Mouse (Mus musculus): ENCODE results near the gene Mcidas. TPM values are rescaled to one million over a fixed set of nuclear protein-coding genes. Genes with fewer than 3 reads are reported as not detected.

Gene Mcidas
- polyA plus RNA-seq (2012; rRNA removed) = 0.85 and 1.1 TPM in 2 replicates

DNA sequence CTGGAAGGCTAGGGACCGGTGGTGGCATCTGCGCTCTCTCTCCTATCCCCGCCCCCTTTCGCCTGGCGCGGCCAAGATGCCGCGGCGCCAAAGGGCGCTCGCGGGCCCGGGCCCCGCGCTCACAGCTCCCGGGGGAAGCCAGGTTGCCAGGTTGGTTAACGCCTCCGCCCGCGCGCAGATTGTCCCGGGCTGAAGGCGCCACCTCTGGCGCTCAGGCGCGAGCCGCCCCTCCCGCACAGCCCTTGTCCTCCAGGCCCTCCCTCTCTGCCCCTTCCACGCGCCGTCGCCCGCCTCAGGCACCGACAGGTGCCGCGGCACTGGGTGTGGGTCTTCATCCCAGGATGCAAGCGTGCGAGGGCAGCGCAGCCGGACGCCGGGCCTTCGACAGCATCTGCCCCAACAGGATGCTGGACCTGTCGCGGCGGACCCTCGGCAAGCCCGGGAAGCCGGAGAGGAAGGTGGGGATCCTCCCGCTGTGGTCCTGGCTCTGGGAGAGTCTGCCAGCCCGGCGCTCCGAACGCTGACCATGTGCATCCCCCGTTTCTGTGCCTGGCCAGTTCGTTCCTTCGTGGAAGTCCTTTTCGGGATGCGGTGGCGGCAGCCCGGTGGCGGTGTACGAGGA is at the start of gene Mcidas:
Mcidas (plus strand) TSS at position 315 of the 622 bp plus-strand sequence.
- TF ChIP-seq CTCF (IDR thresholded peaks at IDR 0.05; ENCODE audit: borderline replicate concordance, extremely low read depth, insufficient read depth, insufficient read length) (no peak), POLR2A (IDR thresholded peaks at IDR 0.05; ENCODE audit: borderline replicate concordance, extremely low read depth, insufficient read depth, insufficient read length, poor library complexity, severe bottlenecking) (no peak)
- DNase-seq (ENCODE audit: low read depth) = peak; percentile 42

DNA sequence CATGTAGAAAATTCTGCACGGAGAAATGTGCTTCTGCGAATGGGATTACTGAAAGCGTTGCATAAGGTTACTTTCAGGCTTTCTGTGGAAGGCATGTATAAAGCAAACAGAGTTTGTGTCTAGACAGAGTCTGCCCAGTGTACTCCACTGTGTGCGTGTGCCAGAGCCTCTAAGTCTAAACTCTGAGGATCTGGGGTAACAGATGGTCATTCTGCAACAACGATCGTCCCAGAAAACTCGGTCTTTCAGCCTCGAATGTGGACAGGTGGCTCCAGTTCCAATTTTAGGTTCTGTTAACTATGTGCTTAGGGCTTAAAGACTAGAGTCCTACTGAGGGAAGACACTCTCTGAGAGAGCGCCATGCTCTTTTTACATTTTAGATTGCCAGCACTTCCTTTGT is 48.3 kb upstream of the Mcidas start:
- TF ChIP-seq CTCF (IDR thresholded peaks at IDR 0.05; ENCODE audit: borderline replicate concordance, extremely low read depth, insufficient read depth, insufficient read length) = no peak
- TF ChIP-seq POLR2A (IDR thresholded peaks at IDR 0.05; ENCODE audit: borderline replicate concordance, extremely low read depth, insufficient read depth, insufficient read length, poor library complexity, severe bottlenecking) = no peak
- peak; percentile 3 for DNase-seq (ENCODE audit: low read depth)

DNA sequence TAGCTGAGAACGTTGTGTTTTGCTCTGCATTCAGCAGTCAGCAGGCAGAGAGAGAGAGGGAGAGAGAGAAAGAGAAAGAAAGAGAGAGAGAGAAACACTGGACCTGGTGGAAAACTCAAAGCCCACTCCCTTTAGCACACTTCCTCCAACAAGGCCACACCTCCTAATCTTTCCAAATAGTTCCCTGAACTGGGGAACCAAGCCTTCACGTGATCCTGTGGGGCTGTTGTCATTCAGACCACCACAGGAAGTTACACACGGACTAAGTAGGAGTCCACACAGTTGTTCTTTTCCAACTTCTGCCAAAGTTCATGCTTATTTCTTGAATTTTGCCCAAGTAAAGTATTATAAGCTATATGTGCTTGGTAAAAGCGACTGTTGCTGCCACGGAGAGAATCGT is 47.7 kb upstream of the Mcidas start:
- TF ChIP-seq POLR2A (IDR thresholded peaks at IDR 0.05; ENCODE audit: borderline replicate concordance, extremely low read depth, insufficient read depth, insufficient read length, poor library complexity, severe bottlenecking) (no peak), CTCF (IDR thresholded peaks at IDR 0.05; ENCODE audit: borderline replicate concordance, extremely low read depth, insufficient read depth, insufficient read length) (no peak)
- no peak for DNase-seq (ENCODE audit: low read depth)

DNA sequence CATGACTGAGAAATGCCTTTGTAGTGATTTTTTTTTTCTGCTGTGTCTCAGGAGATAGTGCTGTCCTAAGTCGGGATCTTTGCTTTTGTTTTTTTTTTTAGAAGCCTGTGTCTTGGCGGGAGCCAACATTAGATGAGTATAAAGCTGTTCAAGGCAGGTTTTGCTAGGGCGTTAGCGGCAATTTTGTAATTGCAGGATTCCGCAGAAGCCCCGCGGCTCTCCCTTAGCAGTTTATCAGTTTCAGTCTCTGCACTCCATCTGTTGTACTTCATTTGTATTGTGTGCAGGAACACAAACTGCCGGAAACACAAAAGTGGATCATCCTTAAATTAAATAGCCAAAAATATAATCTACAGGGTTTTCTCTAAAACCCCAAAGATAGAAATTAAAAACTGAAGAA is 39.6 kb upstream of the Mcidas start:
- TF ChIP-seq CTCF (IDR thresholded peaks at IDR 0.05; ENCODE audit: borderline replicate concordance, extremely low read depth, insufficient read depth, insufficient read length) (no peak), POLR2A (IDR thresholded peaks at IDR 0.05; ENCODE audit: borderline replicate concordance, extremely low read depth, insufficient read depth, insufficient read length, poor library complexity, severe bottlenecking) (no peak)
- DNase-seq (ENCODE audit: low read depth) = no peak

DNA sequence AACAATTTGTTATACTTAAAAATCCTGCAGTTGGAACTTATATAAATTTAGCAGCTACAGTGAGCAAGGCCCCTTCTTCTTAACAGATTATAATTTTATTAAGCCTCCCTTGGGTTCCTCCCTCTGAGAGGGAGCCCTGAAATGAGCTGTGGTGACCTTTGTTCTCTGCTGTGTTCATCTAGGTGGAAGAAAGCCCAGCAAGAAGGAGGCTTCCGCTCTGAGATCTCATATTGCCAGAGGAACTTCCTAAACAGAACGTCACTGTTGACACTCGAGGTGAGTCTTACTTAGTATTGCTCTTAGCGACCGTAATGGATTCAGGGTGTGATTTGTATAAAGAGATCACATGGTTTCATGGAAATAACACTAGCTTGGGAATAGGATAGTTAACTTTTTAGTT is 30.6 kb upstream of the Mcidas start:
- TF ChIP-seq CTCF (IDR thresholded peaks at IDR 0.05; ENCODE audit: borderline replicate concordance, extremely low read depth, insufficient read depth, insufficient read length) (no peak), POLR2A (IDR thresholded peaks at IDR 0.05; ENCODE audit: borderline replicate concordance, extremely low read depth, insufficient read depth, insufficient read length, poor library complexity, severe bottlenecking) (no peak)
- DNase-seq (ENCODE audit: low read depth) = no peak

DNA sequence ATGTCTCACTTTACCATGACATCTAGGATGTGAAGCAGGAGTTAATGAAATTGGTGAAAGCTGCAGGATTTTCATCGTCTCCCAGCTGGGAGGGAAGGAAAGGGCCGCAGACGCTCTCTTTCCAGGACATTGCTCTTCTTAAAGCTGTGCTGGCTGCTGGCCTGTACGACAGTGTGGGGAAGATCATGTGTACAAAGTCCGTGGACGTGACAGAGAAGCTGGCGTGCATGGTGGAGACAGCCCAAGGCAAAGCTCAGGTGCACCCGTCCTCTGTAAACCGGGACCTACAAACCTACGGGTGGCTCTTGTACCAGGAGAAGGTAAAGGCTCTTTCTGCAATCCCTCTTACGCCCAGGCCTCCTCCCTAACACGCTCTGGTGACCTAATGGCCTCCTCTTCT is 29.2 kb upstream of the Mcidas start:
- TF ChIP-seq POLR2A (IDR thresholded peaks at IDR 0.05; ENCODE audit: borderline replicate concordance, extremely low read depth, insufficient read depth, insufficient read length, poor library complexity, severe bottlenecking) = no peak
- TF ChIP-seq CTCF (IDR thresholded peaks at IDR 0.05; ENCODE audit: borderline replicate concordance, extremely low read depth, insufficient read depth, insufficient read length) = no peak
- DNase-seq (ENCODE audit: low read depth) = no peak

DNA sequence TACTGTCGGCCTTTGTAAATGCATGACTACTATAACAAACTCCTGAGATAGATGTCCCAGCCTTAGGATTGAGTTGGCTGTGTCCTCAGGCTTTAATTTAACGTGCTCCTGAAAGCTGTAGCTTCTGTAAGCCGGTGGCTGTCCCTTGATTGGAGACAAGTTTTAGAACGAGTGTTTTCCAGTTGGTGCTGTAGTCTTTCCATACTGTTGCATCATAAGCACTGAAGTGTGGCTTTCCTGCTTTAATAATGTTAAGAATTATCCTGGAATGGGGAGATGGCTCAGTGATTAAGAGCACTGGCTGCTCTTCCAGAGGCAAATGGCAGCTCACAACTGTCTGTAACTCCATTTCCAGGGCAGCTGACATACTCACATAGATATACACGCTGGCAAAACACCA is 26.4 kb upstream of the Mcidas start:
- no peak for DNase-seq (ENCODE audit: low read depth)
- TF ChIP-seq CTCF (IDR thresholded peaks at IDR 0.05; ENCODE audit: borderline replicate concordance, extremely low read depth, insufficient read depth, insufficient read length) (no peak), POLR2A (IDR thresholded peaks at IDR 0.05; ENCODE audit: borderline replicate concordance, extremely low read depth, insufficient read depth, insufficient read length, poor library complexity, severe bottlenecking) (no peak)

DNA sequence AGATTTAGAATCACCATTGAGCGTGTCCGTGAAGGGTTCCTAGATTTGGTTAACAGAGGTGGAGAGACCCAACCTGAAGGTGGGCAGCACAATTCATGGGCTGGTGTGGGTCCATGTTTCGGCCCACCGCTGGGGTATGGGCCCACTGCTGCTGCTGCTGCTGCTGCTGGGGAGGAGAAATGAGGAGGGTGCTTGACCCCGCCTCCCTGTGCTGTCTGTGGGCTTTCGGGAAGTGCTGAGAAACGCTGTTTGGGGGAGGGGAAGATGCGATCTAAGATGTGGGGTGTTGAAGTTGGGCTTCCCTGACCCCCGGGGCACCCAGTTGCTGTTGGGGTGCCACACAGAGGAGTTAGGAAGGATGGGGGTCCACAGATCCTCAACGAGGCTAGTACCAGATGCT is 16.9 kb upstream of the Mcidas start:
- no peak for TF ChIP-seq POLR2A (IDR thresholded peaks at IDR 0.05; ENCODE audit: borderline replicate concordance, extremely low read depth, insufficient read depth, insufficient read length, poor library complexity, severe bottlenecking)
- no peak for TF ChIP-seq CTCF (IDR thresholded peaks at IDR 0.05; ENCODE audit: borderline replicate concordance, extremely low read depth, insufficient read depth, insufficient read length)
- DNase-seq (ENCODE audit: low read depth) = no peak

DNA sequence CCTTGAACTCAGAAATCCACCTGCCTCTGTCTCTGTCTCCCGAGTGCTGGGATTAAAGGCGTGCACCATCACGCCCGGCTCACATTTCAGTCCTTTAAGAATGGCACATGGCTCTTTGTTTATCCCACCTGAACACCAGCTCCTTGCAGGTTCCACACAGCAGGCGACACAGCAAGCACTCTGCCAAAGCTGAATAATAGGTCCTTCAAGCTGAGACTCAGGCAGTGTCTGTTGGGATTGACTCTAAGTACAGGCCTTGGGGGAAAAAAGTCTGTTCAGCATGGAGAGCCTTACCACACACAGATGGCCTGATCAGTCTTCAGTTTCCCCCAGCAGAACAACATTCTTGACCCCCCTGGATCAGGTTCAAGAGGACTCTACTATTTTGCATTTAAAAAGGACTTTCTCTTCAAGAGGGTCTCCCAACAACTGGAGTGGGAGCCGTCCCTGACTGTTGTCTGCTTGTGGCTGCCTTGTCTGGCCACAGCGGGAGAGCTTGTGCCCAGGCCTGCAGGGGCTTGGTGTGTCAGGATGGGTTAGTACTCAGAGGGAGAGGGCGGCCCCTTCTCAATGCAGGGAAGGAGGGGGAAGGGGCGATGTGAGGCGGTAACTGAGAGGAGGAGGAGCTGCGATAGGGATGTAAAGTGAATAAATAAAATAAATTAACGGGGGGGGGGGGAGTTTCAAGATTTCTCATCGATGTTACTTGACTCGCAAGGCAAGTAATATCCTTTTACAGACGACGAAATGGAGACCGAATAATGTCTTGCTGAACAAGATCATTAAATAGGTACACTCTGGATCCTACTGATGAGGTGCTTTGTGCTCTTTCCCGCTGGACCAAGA is 7.8 kb upstream of the Mcidas start:
- no peak for TF ChIP-seq CTCF (IDR thresholded peaks at IDR 0.05; ENCODE audit: borderline replicate concordance, extremely low read depth, insufficient read depth, insufficient read length)
- TF ChIP-seq POLR2A (IDR thresholded peaks at IDR 0.05; ENCODE audit: borderline replicate concordance, extremely low read depth, insufficient read depth, insufficient read length, poor library complexity, severe bottlenecking) = no peak
- DNase-seq (ENCODE audit: low read depth) = peak; percentile 74

DNA sequence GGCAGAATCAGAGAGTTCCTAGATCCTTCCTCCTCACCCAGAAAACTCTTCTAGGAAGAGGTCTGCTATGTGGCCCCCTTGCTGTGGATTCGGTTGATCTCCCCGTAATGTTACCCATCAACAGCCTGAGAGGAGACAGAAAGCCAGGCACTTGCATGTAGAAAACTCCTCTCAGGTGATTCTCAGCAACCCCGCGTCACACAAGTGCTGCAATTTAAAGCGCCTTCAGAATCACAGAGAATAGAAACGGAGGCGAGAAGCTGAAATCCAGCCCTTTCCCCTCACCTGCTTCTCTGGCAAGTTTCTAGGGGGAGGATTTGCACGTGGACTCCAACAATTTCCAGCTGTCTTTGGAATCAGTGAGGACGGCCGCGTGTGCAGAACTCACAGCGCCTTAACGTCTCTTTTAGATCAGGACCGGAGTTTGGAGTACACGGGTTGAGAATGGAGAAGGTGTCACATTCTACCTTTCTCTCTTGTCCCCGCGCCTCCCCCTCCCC is 7.1 kb upstream of the Mcidas start:
- TF ChIP-seq POLR2A (IDR thresholded peaks at IDR 0.05; ENCODE audit: borderline replicate concordance, extremely low read depth, insufficient read depth, insufficient read length, poor library complexity, severe bottlenecking) = no peak
- no peak for TF ChIP-seq CTCF (IDR thresholded peaks at IDR 0.05; ENCODE audit: borderline replicate concordance, extremely low read depth, insufficient read depth, insufficient read length)
- peak; percentile 25 for DNase-seq (ENCODE audit: low read depth)

DNA sequence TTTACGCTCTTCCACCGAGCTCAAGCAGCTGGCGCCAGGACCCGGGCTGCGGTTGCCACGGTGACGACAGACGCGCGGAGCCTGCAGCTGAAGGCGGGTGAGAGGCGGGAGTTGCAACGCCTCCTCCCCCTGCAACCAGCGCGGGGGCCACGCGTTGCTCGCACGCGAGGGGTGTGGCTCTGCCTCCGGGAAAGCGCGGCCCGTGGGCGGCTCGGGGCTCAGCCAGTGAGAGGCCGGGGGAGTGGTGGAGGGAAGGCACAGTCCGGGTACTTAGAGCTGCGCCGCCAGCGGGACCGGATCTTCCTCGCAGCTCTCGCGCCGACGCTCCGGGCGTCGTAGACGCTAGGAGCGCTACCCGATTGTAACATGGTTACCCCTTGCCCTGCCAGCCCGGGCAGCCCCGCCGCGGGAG is 6.1 kb upstream of the Mcidas start, which contains the start of gene Ccno:
Ccno (plus strand) TSS at position 271 of the 412 bp plus-strand sequence.
- no peak for TF ChIP-seq POLR2A (IDR thresholded peaks at IDR 0.05; ENCODE audit: borderline replicate concordance, extremely low read depth, insufficient read depth, insufficient read length, poor library complexity, severe bottlenecking)
- TF ChIP-seq CTCF (IDR thresholded peaks at IDR 0.05; ENCODE audit: borderline replicate concordance, extremely low read depth, insufficient read depth, insufficient read length) = no peak
- peak; percentile 97 for DNase-seq (ENCODE audit: low read depth)

Data from brain, embryonic 14.5 days (tissue).